Mouse (Mus musculus) lung, adult 2 months (tissue): ENCODE measurements around the gene Car9.

ENCODE experiments used
- CTCF ChIP-seq: fragments of 200-500 bp; IDR thresholded peaks from 2 replicates; pipeline ENCODE4 v1.5.1; 2011; ENCODE audit warnings: mild to moderate bottlenecking, low read length, control low read depth; ENCODE audit not compliant: insufficient read depth
- POLR2A ChIP-seq: fragments of 200-500 bp; IDR thresholded peaks from 2 replicates; pipeline ENCODE4 v1.6.1; 2011; ENCODE audit warnings: low read depth, mild to moderate bottlenecking, control low read depth, low read length, borderline replicate concordance; ENCODE audit errors: extremely low read depth

DNA sequence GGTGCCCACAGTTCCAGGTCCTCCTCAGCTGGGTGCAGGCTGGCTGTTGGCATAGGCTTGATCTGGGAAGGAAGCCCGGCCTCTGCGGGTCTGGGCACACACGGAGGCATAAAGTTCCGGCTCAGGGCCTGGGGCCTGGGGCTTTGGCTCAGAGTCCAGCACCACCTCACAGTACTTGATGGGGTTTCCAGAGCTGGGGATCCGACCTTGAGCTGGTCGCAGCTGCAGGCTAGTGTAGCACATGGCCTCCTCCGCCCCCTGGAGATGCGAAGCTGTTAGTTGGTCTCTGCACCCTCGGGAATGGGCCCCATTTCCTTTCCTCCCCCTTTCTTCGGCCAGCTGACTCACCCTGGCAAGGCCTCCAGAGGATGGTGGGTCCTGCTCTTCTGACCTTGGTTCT, 24.2 kb upstream of the Car9 start:
- no peak for TF ChIP-seq CTCF
- TF ChIP-seq POLR2A: no peak
